Mouse (Mus musculus): ENCODE data around the gene Cplx3.

DNA sequence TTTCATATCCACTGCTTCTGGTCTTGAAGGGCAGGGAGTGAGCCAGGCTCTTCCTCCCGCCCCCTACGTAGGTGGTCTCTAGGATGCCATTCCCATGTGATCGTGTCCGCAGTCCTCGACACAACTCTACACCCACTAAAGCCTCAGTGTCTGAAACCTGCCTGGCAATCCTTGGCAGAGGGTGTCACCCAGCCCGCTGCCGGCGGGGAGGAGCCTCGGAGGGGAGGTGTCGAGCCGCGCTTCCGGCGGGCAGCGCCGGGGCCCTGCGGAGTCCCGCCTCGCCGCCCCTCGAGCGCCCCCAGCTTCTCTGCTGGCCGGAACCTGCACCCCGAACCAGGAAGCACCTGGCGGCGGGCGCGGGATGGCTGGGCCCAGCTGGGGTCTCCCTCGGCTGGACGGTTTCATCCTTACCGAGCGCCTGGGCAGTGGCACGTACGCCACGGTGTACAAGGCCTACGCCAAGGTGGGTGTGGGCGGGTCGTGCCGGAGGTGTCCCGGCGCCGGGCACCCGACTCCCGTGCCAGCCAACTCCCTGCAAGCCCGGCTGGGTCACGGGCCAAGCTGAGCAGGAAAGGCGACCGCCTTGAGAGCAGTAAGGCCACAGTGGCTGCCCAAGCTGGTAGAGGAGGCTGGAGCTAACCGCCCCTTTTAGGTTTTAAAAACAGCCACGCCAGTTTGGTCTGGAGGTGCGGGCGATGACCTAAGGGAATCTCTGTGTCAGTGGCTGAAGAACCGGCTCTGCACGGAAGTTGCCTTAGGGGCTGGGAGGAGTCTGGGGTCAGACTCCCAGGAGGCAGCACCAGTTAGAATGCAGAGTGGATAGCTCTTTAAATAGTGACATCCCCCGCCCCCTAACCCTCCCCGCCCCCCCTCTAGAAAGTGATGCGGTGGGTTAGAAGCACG is 16.6 kb downstream of the Cplx3 start, which contains the start of gene Ulk3:
- TF ChIP-seq CTCF (IDR thresholded peaks at IDR 0.05; ENCODE audit: low read depth): peak; percentile 18; the same call in 1 of the 2 replicates
- TF ChIP-seq EP300 (IDR thresholded peaks at IDR 0.05; ENCODE audit: low read depth): no peak
